Mouse (Mus musculus) CH12.LX (cell line): ENCODE results near the gene Frg2f1. TPM values are rescaled to one million over a fixed set of nuclear protein-coding genes. Genes with fewer than 3 reads are reported as not detected.

Experiments used
- DNase-seq: peaks from one replicate; pipeline ENCODE4 v3.0.0-alpha.2; 2013; ENCODE audit errors: extremely low read depth
- H3K27ac ChIP-seq: 2 replicates; pipeline ENCODE4 v1.5.1; 2012; ENCODE audit warnings: low read depth, mild to moderate bottlenecking, control low read depth, moderate library complexity; ENCODE audit not compliant: insufficient read depth
- H3K27me3 ChIP-seq: replicated peaks from 2 replicates; pipeline ENCODE3; 2012; ENCODE audit warnings: inconsistent platforms
- H3K36me3 ChIP-seq, 2 experiments: replicated peaks in 1 of 2; 2 replicates each; pipeline versions ENCODE3 to v1.6.1; 2012; ENCODE audit warnings: inconsistent platforms in 1 of 2, low read length in 1 of 2, mild to moderate bottlenecking in 1 of 2, mixed read lengths in 1 of 2, moderate library complexity in 1 of 2; ENCODE audit not compliant: control insufficient read depth in 1 of 2, insufficient read depth in 1 of 2
- H3K4me1 ChIP-seq, 2 experiments: 2 replicates each; pipeline ENCODE4 v1.6.1; 2012; ENCODE audit warnings: inconsistent platforms in 1 of 2, moderate library complexity in 1 of 2; ENCODE audit not compliant: insufficient read depth in 2 of 2, control insufficient read depth in 1 of 2
- H3K4me2 ChIP-seq: 2 replicates; pipeline ENCODE4 v1.6.1; 2012; ENCODE audit warnings: low read depth, mild to moderate bottlenecking, control low read depth; ENCODE audit not compliant: poor library complexity, insufficient read depth, severe bottlenecking
- H3K4me3 ChIP-seq, 3 experiments: fragments of 150-350 bp in 1 of 3; sonication (generic) in 1 of 3; replicated peaks in 1 of 3; 2 replicates each; pipeline versions ENCODE3 to v1.5.1; 2011 to 2012; ENCODE audit warnings: low read depth in 2 of 3, low read length in 2 of 3, mild to moderate bottlenecking in 2 of 3, moderate library complexity in 2 of 3, control low read depth in 1 of 3, improper control_type of control experiment in 1 of 3, inconsistent platforms in 1 of 3, mixed read lengths in 1 of 3; ENCODE audit not compliant: poor library complexity in 1 of 3
- H3K79me2 ChIP-seq: replicated peaks from 2 replicates; pipeline ENCODE4 v1.6.1; 2012; ENCODE audit warnings: mild to moderate bottlenecking, moderate library complexity; ENCODE audit not compliant: control insufficient read depth, poor library complexity, insufficient read depth, severe bottlenecking; ENCODE audit errors: extremely low read depth
- H3K9ac ChIP-seq: 2 replicates; pipeline ENCODE4 v1.6.1; 2012; ENCODE audit warnings: low read depth, mild to moderate bottlenecking, control low read depth, moderate library complexity; ENCODE audit not compliant: insufficient read depth
- H3K9me3 ChIP-seq: replicated peaks from 2 replicates; pipeline ENCODE3; 2012; ENCODE audit warnings: low read length, inconsistent platforms, mixed read lengths
- CHD2 ChIP-seq: IDR thresholded peaks from 2 replicates; pipeline ENCODE4 v1.6.1; 2011; ENCODE audit warnings: low read length, improper control_type of control experiment
- CTCF ChIP-seq, 2 experiments: IDR thresholded peaks in 1 of 2; conservative IDR thresholded peaks in 1 of 2; 2 replicates each; pipeline ENCODE4 v1.5.1; 2011 to 2012; ENCODE audit warnings: low read depth in 2 of 2, low read length in 2 of 2, improper control_type of control experiment in 1 of 2, inconsistent platforms in 1 of 2, mild to moderate bottlenecking in 1 of 2, moderate library complexity in 1 of 2
- E2F4 ChIP-seq: IDR thresholded peaks from 2 replicates; pipeline ENCODE4 v1.6.1; 2011; ENCODE audit warnings: low read depth, low read length, improper control_type of control experiment; ENCODE audit not compliant: insufficient replicate concordance
- ELF1 ChIP-seq: IDR thresholded peaks from 2 replicates; pipeline ENCODE4 v1.6.1; 2014; ENCODE audit warnings: low read depth, mild to moderate bottlenecking, inconsistent platforms, low read length, improper control_type of control experiment
- ETS1 ChIP-seq: conservative IDR thresholded peaks from 2 replicates; pipeline ENCODE4 v1.6.1; 2012; ENCODE audit warnings: low read depth, mild to moderate bottlenecking, inconsistent platforms, low read length, improper control_type of control experiment, moderate library complexity
- IRF4 ChIP-seq: IDR thresholded peaks from 2 replicates; pipeline ENCODE4 v1.6.1; 2014; ENCODE audit warnings: low read depth, mild to moderate bottlenecking, inconsistent platforms, low read length, improper control_type of control experiment
- JUN ChIP-seq: IDR thresholded peaks from 2 replicates; pipeline ENCODE4 v1.6.1; 2011; ENCODE audit warnings: low read depth, mild to moderate bottlenecking, low read length, improper control_type of control experiment, moderate library complexity; ENCODE audit not compliant: insufficient read depth
- JUND ChIP-seq: conservative IDR thresholded peaks from 2 replicates; pipeline ENCODE4 v1.6.1; 2011; ENCODE audit warnings: low read depth, low read length, improper control_type of control experiment
- MAX ChIP-seq: IDR thresholded peaks from 2 replicates; pipeline ENCODE4 v1.6.1; 2011; ENCODE audit warnings: low read length, improper control_type of control experiment
- MEF2A ChIP-seq: IDR thresholded peaks from 2 replicates; pipeline ENCODE4 v1.6.1; 2014; ENCODE audit warnings: low read depth, mild to moderate bottlenecking, inconsistent platforms, low read length, improper control_type of control experiment, borderline replicate concordance
- MYC ChIP-seq: IDR thresholded peaks from 2 replicates; pipeline ENCODE4 v1.6.1; 2011; ENCODE audit warnings: low read depth, mild to moderate bottlenecking, improper control_type of control experiment, low read length
- NRF1 ChIP-seq: IDR thresholded peaks from 2 replicates; pipeline ENCODE4 v1.6.1; 2014; ENCODE audit warnings: low read depth, mild to moderate bottlenecking, inconsistent platforms, low read length, improper control_type of control experiment, moderate library complexity
- RCOR1 ChIP-seq: conservative IDR thresholded peaks from 2 replicates; pipeline ENCODE4 v1.6.1; 2012; ENCODE audit warnings: low read depth, mild to moderate bottlenecking, inconsistent platforms, low read length, improper control_type of control experiment
- SIN3A ChIP-seq: IDR thresholded peaks from 2 replicates; pipeline ENCODE4 v1.6.1; 2012; ENCODE audit warnings: low read length, improper control_type of control experiment, inconsistent platforms
- SMC3 ChIP-seq: IDR thresholded peaks from 2 replicates; pipeline ENCODE4 v1.6.1; 2011; ENCODE audit warnings: low read depth, low read length, improper control_type of control experiment
- UBTF ChIP-seq: IDR thresholded peaks from 2 replicates; pipeline ENCODE4 v1.6.1; 2012; ENCODE audit warnings: low read depth, mild to moderate bottlenecking, inconsistent platforms, low read length, improper control_type of control experiment, moderate library complexity
- USF1 ChIP-seq: IDR thresholded peaks from 2 replicates; pipeline ENCODE4 v1.6.1; 2014; ENCODE audit warnings: low read depth, mild to moderate bottlenecking, inconsistent platforms, low read length, improper control_type of control experiment
- ZKSCAN1 ChIP-seq: IDR thresholded peaks from 2 replicates; pipeline ENCODE4 v1.6.1; 2012; ENCODE audit warnings: low read depth, inconsistent platforms, low read length, improper control_type of control experiment, borderline replicate concordance
- dilution Hi-C: fragments of 300-500 bp; cut with MboI; formaldehyde crosslinking; loops from 2 replicates; pipeline ENCODE4 v1.14.3; 2020; ENCODE audit warnings: low sequenced_read_pairs; ENCODE audit not compliant: extremely low pct_unique_long_range_greater_than_20kb, extremely low pct_ligation_motif_present
- in situ Hi-C: fragments of 300-500 bp; cut with MboI; formaldehyde crosslinking; loops from 3 replicates; pipeline ENCODE4 v1.14.3; 2019; ENCODE audit warnings: low sequenced_read_pairs, low pct_ligation_motif_present, low pct_unique_long_range_greater_than_20kb, mixed read lengths
- polyA plus RNA-seq: library from polyadenylated mRNA; unstranded; fragments of >175 nt; gene quantifications from 2 replicates; pipeline ENCODE4 v1.2.1, GENCODE M21; 2012; ENCODE audit warnings: low read depth; ENCODE audit not compliant: insufficient read length
- total RNA-seq, 2 experiments: library from RNA; depleted of rRNA; stranded (reverse); fragments of 300-350 nt in 1 of 2; fragments of >200 nt in 1 of 2; gene quantifications; 2 replicates each; pipeline ENCODE4 v1.2.3; 2012 to 2014

Frg2f1 gene
- total and polyA plus RNA-seq, 3 experiments, result 3.5 to 4.4 (median 3.9) TPM

DNA sequence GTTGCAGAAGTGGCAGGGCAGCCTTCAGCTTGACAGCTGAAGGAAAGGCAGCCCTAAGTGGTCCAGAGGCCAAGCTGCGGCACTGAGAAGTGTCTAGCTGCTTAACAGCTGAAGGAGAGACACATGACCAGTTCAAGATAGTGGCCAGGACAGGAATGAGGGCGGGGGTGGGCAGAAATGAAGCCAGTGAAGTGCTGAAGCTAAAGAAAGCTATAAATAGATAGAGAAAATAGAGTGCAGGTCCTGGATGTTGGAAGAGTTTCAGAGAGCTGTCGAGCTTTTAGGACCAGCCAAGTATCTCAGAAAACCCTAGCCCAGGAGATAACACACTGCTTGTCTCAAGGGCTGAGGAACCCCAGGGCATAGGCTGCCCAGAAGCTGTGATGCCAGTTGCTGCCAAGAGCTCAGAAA lies 26.6 kb downstream of the Frg2f1 start:
- dilution Hi-C loops, result no loop called here

DNA sequence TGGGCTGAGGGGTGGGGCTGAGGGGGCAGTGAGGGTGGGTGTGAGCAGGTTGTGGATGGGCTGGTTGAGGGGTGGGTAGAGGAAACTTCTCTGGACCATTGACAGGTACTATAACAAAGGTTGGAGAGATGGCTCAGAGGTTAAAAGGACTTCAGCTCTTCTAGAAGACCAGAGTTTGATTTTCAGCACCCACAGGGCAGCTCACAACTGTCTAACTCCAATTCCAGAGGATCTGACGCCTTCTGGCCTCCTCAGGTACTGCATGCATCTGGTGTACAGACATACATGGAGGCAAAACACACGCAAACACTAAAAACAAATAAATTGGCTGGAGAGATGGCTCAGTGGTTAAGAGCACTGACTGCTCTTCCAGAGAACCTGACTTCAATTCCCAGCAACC lies 27.7 kb downstream of the Frg2f1 start:
- Histone ChIP-seq H3K9ac (no peak overlapping the region), H3K4me2 (no peak overlapping the region), H3K4me3 (no peak overlapping the region), H3K36me3 (no peaks in the 10 kb centered on the region), H3K27ac (no peak overlapping the region), H3K9me3 (no peaks in the 10 kb centered on the region), H3K4me1 (peaks cover 0 to 6% of the 10 kb centered on the region in 2 experiments; a peak in 2 of 4 replicates), H3K27me3 (no peaks in the 10 kb centered on the region), H3K79me2 (no peaks in the 10 kb centered on the region)
- TF ChIP-seq JUND (no peak), ELF1 (no peak), UBTF (no peak), SIN3A (0 out of 2 replicates have a peak, but pooled peaks have one; percentile 20), SMC3 (peak; percentile 11; the same call in 1 of the 2 replicates), E2F4 (no peak), RCOR1 (no peak), USF1 (no peak), MYC (no peak), ZKSCAN1 (no peak), CTCF (conservative IDR thresholded peaks at IDR 0.05 in 1 of 2, IDR thresholded peaks at IDR 0.05 in 1 of 2; ENCODE audit: low read depth in 2 of 2, low read length in 2 of 2) (peak in 1 of 2 experiments; percentile 19; a peak in 2 of 4 replicates)
- peak; percentile 15 for DNase-seq
- in situ Hi-C loops (no loop called here), dilution Hi-C loops (no loop called here)

More for the DNA sequence above, 26.6 kb downstream of the Frg2f1 start:
- no peak overlapping the region for H3K9ac ChIP-seq
- H3K4me2 ChIP-seq, result no peak overlapping the region
- H3K4me3 ChIP-seq, result no peak overlapping the region
- DNase-seq, result no peak
- H3K79me2 ChIP-seq, result no peaks in the 10 kb centered on the region
- in situ Hi-C loops, result no loop called here
- H3K27me3 ChIP-seq, result no peaks in the 10 kb centered on the region
- peaks cover 0 to 6% of the 10 kb centered on the region in 2 experiments; a peak in 2 of 4 replicates for H3K4me1 ChIP-seq
- no peak overlapping the region for H3K27ac ChIP-seq
- no peaks in the 10 kb centered on the region for H3K36me3 ChIP-seq
- H3K9me3 ChIP-seq, result no peaks in the 10 kb centered on the region
- TF ChIP-seq MEF2A (no peak), IRF4 (no peak), CHD2 (no peak), NRF1 (no peak), SIN3A (no peak), MAX (no peak), JUN (no peak), ETS1 (no peak)
